Mouse (Mus musculus) embryonic fibroblast, embryonic 13.5 days (primary cell): ENCODE data around the gene Hist1h4i.

Source experiments
- CTCF ChIP-seq: IDR thresholded peaks from 2 replicates; pipeline ENCODE4 v1.5.1; 2011; ENCODE audit warnings: mild to moderate bottlenecking, control low read depth, low read length, moderate library complexity, borderline replicate concordance; ENCODE audit not compliant: insufficient read depth
- POLR2A ChIP-seq: IDR thresholded peaks from 2 replicates; pipeline ENCODE4 v1.6.1; 2011; ENCODE audit warnings: low read depth, mild to moderate bottlenecking, control low read depth, low read length, moderate library complexity

GRCm38 (mm10) chr13:22015479-22016450, 25.4 kb downstream of the Hist1h4i start:
- TF ChIP-seq CTCF (no peak), POLR2A (no peak)
